Comparison of ENCODE assay signal across 14 mouse cellular contexts in the genomic region with DNA sequence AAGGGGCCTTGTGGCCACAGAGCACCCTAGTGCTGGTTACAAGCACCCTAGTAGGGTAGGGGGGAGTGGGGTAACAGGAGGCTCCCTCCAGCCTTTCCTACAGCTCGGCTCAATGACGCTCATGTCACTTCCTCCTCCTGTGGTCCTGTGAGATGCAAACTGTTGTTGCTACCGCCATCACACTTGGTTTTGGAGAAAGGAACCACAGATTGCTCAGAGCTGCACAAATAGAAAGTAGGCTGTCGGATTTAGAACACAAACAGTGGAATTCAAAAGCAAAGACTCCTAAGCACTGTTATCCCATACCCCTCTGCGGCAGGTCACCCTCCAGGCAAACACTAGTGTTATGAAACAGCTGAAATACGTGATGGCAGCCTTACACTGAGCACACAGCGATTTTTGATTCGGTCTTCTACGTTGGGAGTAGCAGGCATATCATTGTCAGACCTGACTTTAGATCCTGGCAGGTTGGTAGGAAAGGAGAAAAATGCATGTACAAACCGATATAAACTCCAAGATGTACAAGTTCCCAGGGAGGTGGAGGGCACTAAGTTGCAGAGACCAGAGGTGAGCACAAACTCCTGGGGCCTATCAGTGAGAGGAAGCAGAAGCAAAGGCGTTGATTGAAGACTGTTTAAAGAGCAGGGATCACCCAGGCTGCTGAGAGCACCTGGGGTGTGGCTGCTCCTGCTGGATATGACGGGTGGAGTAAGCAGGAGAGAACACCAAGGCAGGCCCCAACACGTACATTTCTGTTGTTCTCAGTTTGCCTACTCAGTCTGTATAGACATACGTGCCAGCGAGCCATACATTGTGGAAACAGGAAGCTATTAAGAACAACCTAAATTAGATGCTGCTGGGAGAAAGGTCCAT. TPM values are rescaled to one million over a fixed set of nuclear protein-coding genes. Genes with fewer than 3 reads are reported as not detected.
A peak's percentile ranks its signal among the peaks of the same experiment; 100 is the strongest.
DNase-seq lines count a peak whose midpoint lies in the region; ATAC-seq and TF ChIP-seq lines count a peak whose summit lies in the region.
"Had no signal": no experiment of that assay in that cellular context is flagged by ENCODE, and none has a peak within 500 bp of the region (broad histone marks: within the 10 kb centered on the region; RNA-seq: fewer than 3 reads in every experiment).

No protein-coding gene starts in this region.

- H3K9me3 ChIP-seq in lung, embryonic 14.5 days (ENCODE audit: low read depth, low read length), result no peaks in the 10 kb centered on the region
- no peaks in the 10 kb centered on the region for H3K9me3 ChIP-seq in embryonic facial prominence, embryonic 13.5 days
- H3K9me3 ChIP-seq in limb, embryonic 15.5 days, result no peaks in the 10 kb centered on the region
- H3K9me3 ChIP-seq: neural tube, embryonic 15.5 days had no signal

- ATAC-seq in lung, embryonic 14.5 days (ENCODE audit: insufficient read depth), result peak; percentile 92
- peak; percentile 85 for ATAC-seq in embryonic facial prominence, embryonic 13.5 days (ENCODE audit: insufficient number of reproducible peaks, insufficient read depth, low FRiP score, low TSS enrichment, low read depth)
- peak; percentile 74; the same call in 1 of the 2 replicates for ATAC-seq in limb, embryonic 15.5 days (ENCODE audit: insufficient number of reproducible peaks, low FRiP score, low TSS enrichment, low read depth)
- ATAC-seq in monocyte, adult 5-6 weeks (replicated peaks; ENCODE audit: insufficient number of reproducible peaks, low FRiP score, low TSS enrichment, poor library complexity, severe bottlenecking), result no peak
- ATAC-seq: inflammation-experienced regulatory T-cells, adult 6 months; liver, postnatal 0 days; midbrain, embryonic 16.5 days had no signal

- 0 out of 2 replicates have a peak, but pooled peaks have one; percentile 9 for TF ChIP-seq POLR2A in heart, adult 2 months (IDR thresholded peaks at IDR 0.05; ENCODE audit: insufficient read depth, low read depth, low read length)

- peak overlapping the region; percentile 81 for H3K27ac ChIP-seq in heart, adult 2 months
- H3K27ac ChIP-seq in lung, embryonic 14.5 days (ENCODE audit: low read depth), result peak overlapping the region; percentile 58
- H3K27ac ChIP-seq in embryonic facial prominence, embryonic 13.5 days, result peak overlapping the region; percentile 69
- H3K27ac ChIP-seq in limb, embryonic 15.5 days, result peak overlapping the region; percentile 70
- H3K27ac ChIP-seq: neural tube, embryonic 15.5 days had no signal

- H3K4me3 ChIP-seq in heart, adult 2 months, result peak overlapping the region; percentile 25
- H3K4me3 ChIP-seq in lung, embryonic 14.5 days (ENCODE audit: low read depth, low read length), result no peak overlapping the region
- no peak overlapping the region for H3K4me3 ChIP-seq in embryonic facial prominence, embryonic 13.5 days
- no peak overlapping the region for H3K4me3 ChIP-seq in limb, embryonic 15.5 days
- H3K4me3 ChIP-seq: neural tube, embryonic 15.5 days had no signal

- H3K4me2 ChIP-seq in lung, embryonic 14.5 days, result 0 out of 2 replicates have a peak overlapping the region, but pooled peaks have one; percentile 10
- no peak overlapping the region for H3K4me2 ChIP-seq in embryonic facial prominence, embryonic 13.5 days
- no peak overlapping the region for H3K4me2 ChIP-seq in limb, embryonic 15.5 days
- H3K4me2 ChIP-seq: neural tube, embryonic 15.5 days had no signal

- peak overlapping the region; percentile 25; the same call in 1 of the 2 replicates for H3K9ac ChIP-seq in heart, adult 2 months (ENCODE audit: low read depth, low read length)
- H3K9ac ChIP-seq in lung, embryonic 14.5 days, result no peak overlapping the region
- no peak overlapping the region for H3K9ac ChIP-seq in embryonic facial prominence, embryonic 13.5 days
- no peak overlapping the region for H3K9ac ChIP-seq in limb, embryonic 15.5 days
- H3K9ac ChIP-seq: liver, postnatal 0 days; neural tube, embryonic 15.5 days had no signal

- no peak for DNase-seq in heart, adult 2 months
- DNase-seq in heart, adult 8-10 months (ENCODE audit: low spot score), result no peak
- peak; percentile 57 for DNase-seq in lung, embryonic 14.5 days
- no peak for DNase-seq in lung, adult 18-20 months
- no peak for DNase-seq in layer of hippocampus, adult 9-11 months
- DNase-seq: gastrocnemius, postnatal 25 days; liver, postnatal 0 days; right cerebral cortex, postnatal 14 days had no signal

- H3K4me1 ChIP-seq in heart, adult 2 months (ENCODE audit: control insufficient read depth, insufficient read depth, low read length), result peaks cover 20% of the 10 kb centered on the region
- H3K4me1 ChIP-seq in lung, embryonic 14.5 days (ENCODE audit: insufficient read depth), result peaks cover 7% of the 10 kb centered on the region
- 0 out of 2 replicates have a peak, but pooled peaks cover 9% of the 10 kb centered on the region for H3K4me1 ChIP-seq in embryonic facial prominence, embryonic 13.5 days
- H3K4me1 ChIP-seq in limb, embryonic 15.5 days, result peaks cover 14% of the 10 kb centered on the region
- H3K4me1 ChIP-seq: neural tube, embryonic 15.5 days had no signal

- WGBS in heart, adult 2 months, result 52% methylated on average over 15 of the region's 15 CpGs
- 47% methylated on average over 15 of the region's 15 CpGs for WGBS in lung, embryonic 14.5 days
- WGBS in embryonic facial prominence, embryonic 13.5 days, result 65% methylated on average over 15 of the region's 15 CpGs
- WGBS in limb, embryonic 15.5 days, result 55% methylated on average over 15 of the region's 15 CpGs

- intact Hi-C loops in heart, adult 2 months (cut with DNase I), result loop anchor here (2.0 kb wide), 1 partner anchor 36 kb away; no protein-coding TSS in a partner anchor

- H3K27me3 ChIP-seq in heart, adult 2 months (ENCODE audit: control insufficient read depth, insufficient read depth, low read length), result no peaks in the 10 kb centered on the region
- no peaks in the 10 kb centered on the region for H3K27me3 ChIP-seq in lung, embryonic 14.5 days (ENCODE audit: insufficient read depth, low read length)
- no peaks in the 10 kb centered on the region for H3K27me3 ChIP-seq in embryonic facial prominence, embryonic 13.5 days
- H3K27me3 ChIP-seq in limb, embryonic 15.5 days, result no peaks in the 10 kb centered on the region
- H3K27me3 ChIP-seq: neural tube, embryonic 15.5 days had no signal

- TF ChIP-seq CTCF in heart, adult 2 months (IDR thresholded peaks at IDR 0.05), result no peak
- TF ChIP-seq CTCF in lung, embryonic 14.5 days (IDR thresholded peaks at IDR 0.05; ENCODE audit: low read depth), result no peak

- no peaks in the 10 kb centered on the region for H3K79me2 ChIP-seq in heart, adult 2 months (replicated peaks; ENCODE audit: control insufficient read depth, insufficient read depth, low read length)

- peaks cover 58% of the 10 kb centered on the region for H3K36me3 ChIP-seq in heart, adult 2 months (ENCODE audit: control insufficient read depth, insufficient read depth, low read length)
- H3K36me3 ChIP-seq in lung, embryonic 14.5 days (ENCODE audit: insufficient read depth), result no peaks in the 10 kb centered on the region
- H3K36me3 ChIP-seq in embryonic facial prominence, embryonic 13.5 days, result no peaks in the 10 kb centered on the region
- H3K36me3 ChIP-seq in limb, embryonic 15.5 days, result no peaks in the 10 kb centered on the region
- H3K36me3 ChIP-seq: neural tube, embryonic 15.5 days had no signal

- TF ChIP-seq EP300 in heart, adult 2 months (IDR thresholded peaks at IDR 0.05; ENCODE audit: insufficient read depth, low read depth, low read length), result no peak

RNA-seq across cellular contexts. Expression of a gene that starts 10.4 kb away (rescaled TPM):
- total RNA-seq in heart, adult 2 months (2021), result 100 to 1,000 TPM; 207 to 212 TPM
- polyA plus RNA-seq in heart, adult 2 months (2012; rRNA removed), result 483 and 602 TPM in 2 replicates
- 100 to 1,000 TPM; 156 to 240 (median 203) TPM for total RNA-seq in heart, adult 8-10 months (2022)
- 300 and 367 TPM in 2 replicates for polyA plus RNA-seq in lung, embryonic 14.5 days (2014; fragmentation: Nextera tagmentation; extraction: Ambion mirVana)
- polyA plus RNA-seq in embryonic facial prominence, embryonic 13.5 days (2015; fragmentation: Nextera tagmentation; extraction: Ambion mirVana), result 77.5 and 88.7 TPM in 2 replicates
- 245 and 304 TPM in 2 replicates for polyA plus RNA-seq in limb, embryonic 15.5 days (2015; fragmentation: Nextera tagmentation; extraction: Ambion mirVana)
- not detected in 3 replicates for total RNA-seq in monocyte, adult 5-6 weeks (2017)
- polyA plus RNA-seq: inflammation-experienced regulatory T-cells, adult 6 months had no signal

RNA-seq across cellular contexts. Expression of a gene that starts 35.5 kb away (rescaled TPM):
- total RNA-seq in heart, adult 2 months (2021), result 10 to 100 TPM; 40.7 to 44.8 TPM
- polyA plus RNA-seq in heart, adult 2 months (2012; rRNA removed), result 54.2 and 69.5 TPM in 2 replicates
- total RNA-seq in heart, adult 8-10 months (2022), result 10 to 100 TPM; 28.1 to 43.5 (median 41.9) TPM
- polyA plus RNA-seq in lung, embryonic 14.5 days (2014; fragmentation: Nextera tagmentation; extraction: Ambion mirVana), result 52.1 and 55.8 TPM in 2 replicates
- polyA plus RNA-seq in embryonic facial prominence, embryonic 13.5 days (2015; fragmentation: Nextera tagmentation; extraction: Ambion mirVana), result 15.6 and 15.8 TPM in 2 replicates
- polyA plus RNA-seq in limb, embryonic 15.5 days (2015; fragmentation: Nextera tagmentation; extraction: Ambion mirVana), result 32.6 and 38.6 TPM in 2 replicates
- total RNA-seq in monocyte, adult 5-6 weeks (2017), result 1.2 to 12.2 TPM (median 3.1 TPM) in 3 replicates
